Mouse (Mus musculus) forebrain, embryonic 14.5 days (tissue): Measurements from ENCODE around the gene Atg14. TPM values are rescaled to one million over a fixed set of nuclear protein-coding genes. Genes with fewer than 3 reads are reported as not detected.

Source experiments
- ATAC-seq: fragments of 200-750 bp; cut with Nextera tagmentation; 2 replicates; pipeline ENCODE4 v1.8.0; 2017; ENCODE audit warnings: mild to moderate bottlenecking, moderate library complexity
- DNase-seq: peaks from one replicate; pipeline ENCODE4 v3.0.0-alpha.2; 2015; ENCODE audit warnings: low spot score
- H3K27ac ChIP-seq: fragments of 300-500 bp; sonication (generic); 2 replicates; pipeline ENCODE4 v1.5.1; 2014; ENCODE audit warnings: low read depth, mild to moderate bottlenecking, control low read depth, low read length, moderate library complexity
- H3K27me3 ChIP-seq: fragments of 300-500 bp; sonication (generic); replicated peaks from 2 replicates; pipeline ENCODE4 v1.6.1; 2014; ENCODE audit warnings: low read length, control low read depth, mixed read lengths; ENCODE audit not compliant: control insufficient read depth, insufficient read depth
- H3K36me3 ChIP-seq: fragments of 300-500 bp; sonication (generic); 2 replicates; pipeline ENCODE4 v1.6.1; 2014; ENCODE audit warnings: low read length, control low read depth; ENCODE audit not compliant: control insufficient read depth, insufficient read depth
- H3K4me1 ChIP-seq: fragments of 300-500 bp; sonication (generic); 2 replicates; pipeline ENCODE4 v1.6.1; 2014; ENCODE audit warnings: antibody characterized with exemption, low read length, control low read depth; ENCODE audit not compliant: control insufficient read depth, insufficient read depth
- H3K4me2 ChIP-seq: fragments of 300-500 bp; sonication (generic); 2 replicates; pipeline ENCODE4 v1.6.1; 2014; ENCODE audit warnings: mild to moderate bottlenecking, control low read depth, low read length
- H3K4me3 ChIP-seq: fragments of 300-500 bp; sonication (generic); 2 replicates; pipeline ENCODE4 v1.5.1; 2014; ENCODE audit warnings: low read depth, low read length, control low read depth
- H3K9ac ChIP-seq: fragments of 300-500 bp; sonication (generic); 2 replicates; pipeline ENCODE4 v1.6.1; 2014; ENCODE audit warnings: mild to moderate bottlenecking, low read length, control low read depth, moderate library complexity
- H3K9me3 ChIP-seq: fragments of 300-500 bp; sonication (generic); replicated peaks from 2 replicates; pipeline ENCODE4 v1.6.1; 2016; ENCODE audit warnings: low read length, control low read depth, mixed read lengths; ENCODE audit not compliant: control insufficient read depth
- WGBS: fragments of 180-500 bp; shearing (Covaris S2); extraction: QIAGEN DNeasy Blood & Tissue Kit; methylation state at CpG from one replicate; pipeline ENCODE4 v1.1.7; 2014; 5-methylcytosine and 5-hydroxymethylcytosine counted together
- polyA plus RNA-seq: library from polyadenylated mRNA; unstranded; fragments of >200 nt; fragmentation: Nextera tagmentation; extraction: Ambion mirVana; gene quantifications from 2 replicates; pipeline ENCODE4 v1.2.1, GENCODE M21; 2014

Gene Atg14
- polyA plus RNA-seq, 1 experiment from 2014 or later = 17.7 TPM

GRCm38 (mm10) chr14:47522301-47522700, 48.1 kb downstream of the Atg14 start:
- Histone ChIP-seq H3K36me3 (no peaks in the 10 kb centered on the region), H3K9ac (no peak overlapping the region), H3K4me2 (no peak overlapping the region), H3K9me3 (no peaks in the 10 kb centered on the region), H3K27ac (no peak overlapping the region), H3K4me3 (no peak overlapping the region), H3K4me1 (no peaks in the 10 kb centered on the region), H3K27me3 (no peaks in the 10 kb centered on the region)
- DNase-seq (no peak), ATAC-seq (no peak)
- WGBS = 93% methylated on average over 7 of the region's 7 CpGs

DNA sequence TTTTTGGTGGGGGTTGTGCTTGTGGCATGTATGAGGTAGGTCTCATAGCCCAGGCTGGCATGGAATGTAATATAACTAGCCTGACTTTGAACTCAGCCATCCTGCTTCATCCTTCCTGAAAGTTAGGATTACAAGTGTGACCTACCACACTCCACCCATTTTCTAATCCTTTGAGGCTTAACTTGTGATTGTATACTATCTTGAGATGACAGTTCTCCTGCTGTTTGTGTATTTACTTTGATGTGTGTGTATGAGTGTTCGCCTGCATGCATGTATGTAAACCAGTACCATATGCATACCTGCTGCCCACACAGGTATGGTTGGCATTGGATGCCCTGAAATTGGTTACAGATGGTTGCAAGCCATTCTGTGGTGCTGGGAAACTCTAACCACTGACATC, 48.8 kb downstream of the Atg14 start:
- no peak for DNase-seq
- WGBS = 95% methylated on average over 1 of the region's 1 CpGs
- no peak overlapping the region for H3K27ac ChIP-seq
- no peak overlapping the region for H3K4me3 ChIP-seq
- no peaks in the 10 kb centered on the region for H3K9me3 ChIP-seq
- H3K27me3 ChIP-seq = no peaks in the 10 kb centered on the region
- H3K9ac ChIP-seq = no peak overlapping the region
- no peaks in the 10 kb centered on the region for H3K4me1 ChIP-seq
- no peaks in the 10 kb centered on the region for H3K36me3 ChIP-seq
- no peak overlapping the region for H3K4me2 ChIP-seq
- no peak for ATAC-seq

GRCm38 (mm10) chr14:47520751-47521449, 49.5 kb downstream of the Atg14 start:
- no peak overlapping the region for H3K27ac ChIP-seq
- ATAC-seq (no peak), DNase-seq (no peak)
- H3K27me3 ChIP-seq = no peaks in the 10 kb centered on the region
- 88% methylated on average over 13 of the region's 13 CpGs for WGBS
- H3K36me3 ChIP-seq = no peaks in the 10 kb centered on the region
- no peak overlapping the region for H3K9ac ChIP-seq
- H3K4me3 ChIP-seq = no peak overlapping the region
- H3K9me3 ChIP-seq = no peaks in the 10 kb centered on the region
- H3K4me1 ChIP-seq = no peaks in the 10 kb centered on the region
- no peak overlapping the region for H3K4me2 ChIP-seq

DNA sequence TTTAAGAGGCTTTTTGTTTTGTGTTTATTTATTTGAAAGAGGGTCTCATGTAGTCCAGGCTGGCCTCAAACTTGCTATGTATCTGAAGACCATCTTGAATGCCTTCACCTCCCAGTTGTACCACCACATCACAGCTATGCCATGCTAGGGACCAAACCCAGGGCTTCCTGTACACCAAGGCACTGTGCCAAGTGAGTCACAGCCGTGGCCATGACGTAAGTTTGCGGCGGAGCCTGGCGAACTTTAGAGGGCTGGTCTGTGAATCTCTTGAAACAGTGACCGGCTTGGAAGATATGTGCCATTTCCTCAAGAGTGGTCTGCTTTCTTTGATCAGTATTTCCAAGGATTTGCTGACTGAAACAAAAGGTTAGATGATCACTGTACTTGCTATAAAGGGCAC, 51.8 kb downstream of the Atg14 start:
- no peak overlapping the region for H3K27ac ChIP-seq
- no peaks in the 10 kb centered on the region for H3K4me1 ChIP-seq
- WGBS = 94% methylated on average over 6 of the region's 6 CpGs
- ATAC-seq = no peak
- H3K4me2 ChIP-seq = no peak overlapping the region
- no peaks in the 10 kb centered on the region for H3K36me3 ChIP-seq
- H3K9me3 ChIP-seq = no peaks in the 10 kb centered on the region
- H3K9ac ChIP-seq = no peak overlapping the region
- no peak for DNase-seq
- H3K27me3 ChIP-seq = no peaks in the 10 kb centered on the region
- H3K4me3 ChIP-seq = no peak overlapping the region

- no peaks in the 10 kb centered on the region for H3K4me1 ChIP-seq
- WGBS = 90% methylated on average over 6 of the region's 6 CpGs
- no peak overlapping the region for H3K27ac ChIP-seq
- no peaks in the 10 kb centered on the region for H3K9me3 ChIP-seq
- H3K4me3 ChIP-seq = no peak overlapping the region
- ATAC-seq (no peak), DNase-seq (no peak)
- H3K36me3 ChIP-seq = no peaks in the 10 kb centered on the region
- no peaks in the 10 kb centered on the region for H3K27me3 ChIP-seq
- no peak overlapping the region for H3K4me2 ChIP-seq
- H3K9ac ChIP-seq = no peak overlapping the region
Measured at GRCm38 (mm10) chr14:47516755-47517154, 53.7 kb downstream of the Atg14 start.

- Histone ChIP-seq H3K9me3 (no peaks in the 10 kb centered on the region), H3K4me2 (no peak overlapping the region), H3K9ac (no peak overlapping the region), H3K4me1 (no peaks in the 10 kb centered on the region), H3K27ac (no peak overlapping the region), H3K36me3 (no peaks in the 10 kb centered on the region), H3K4me3 (no peak overlapping the region), H3K27me3 (no peaks in the 10 kb centered on the region)
- DNase-seq (no peak), ATAC-seq (no peak)
- WGBS = 93% methylated on average over 8 of the region's 8 CpGs
Measured at GRCm38 (mm10) chr14:47515636-47516035, 54.8 kb downstream of the Atg14 start.

DNA sequence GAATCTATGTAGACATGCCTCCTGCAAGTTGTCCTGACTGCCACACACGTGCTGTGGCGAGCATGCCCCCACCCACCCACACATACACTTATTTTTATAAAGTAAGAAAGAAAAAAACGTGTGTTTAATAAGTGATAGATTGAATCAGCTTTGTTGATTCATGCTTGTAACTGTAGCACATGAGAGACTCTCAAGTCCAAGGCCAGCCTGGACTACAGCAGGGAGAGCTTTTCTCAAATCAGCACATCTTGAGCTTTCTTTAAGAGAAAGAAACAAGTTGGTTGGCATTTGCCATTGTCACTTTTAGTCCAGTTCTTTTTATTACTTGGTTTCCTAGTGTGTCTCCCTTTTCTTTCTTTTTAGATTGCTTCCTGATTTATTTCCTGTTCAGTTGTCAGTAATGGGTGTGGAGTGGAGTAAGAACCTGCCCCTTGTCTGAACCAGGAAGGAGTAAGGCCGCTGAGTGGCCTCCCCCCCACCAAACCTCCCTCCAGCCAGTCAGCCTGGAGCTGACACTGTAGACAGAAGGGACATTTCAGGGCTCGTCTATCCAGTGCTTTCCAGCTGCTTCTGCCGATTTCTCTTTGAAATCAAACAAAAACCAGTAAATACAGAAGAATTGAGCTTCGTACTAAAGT, 55.5 kb downstream of the Atg14 start:
- ATAC-seq (no peak), DNase-seq (no peak)
- no peaks in the 10 kb centered on the region for H3K9me3 ChIP-seq
- no peak overlapping the region for H3K27ac ChIP-seq
- H3K27me3 ChIP-seq = no peaks in the 10 kb centered on the region
- H3K4me1 ChIP-seq = no peaks in the 10 kb centered on the region
- H3K4me2 ChIP-seq = no peak overlapping the region
- 55% methylated on average over 7 of the region's 7 CpGs for WGBS
- H3K36me3 ChIP-seq = no peaks in the 10 kb centered on the region
- no peak overlapping the region for H3K9ac ChIP-seq
- H3K4me3 ChIP-seq = no peak overlapping the region

DNA sequence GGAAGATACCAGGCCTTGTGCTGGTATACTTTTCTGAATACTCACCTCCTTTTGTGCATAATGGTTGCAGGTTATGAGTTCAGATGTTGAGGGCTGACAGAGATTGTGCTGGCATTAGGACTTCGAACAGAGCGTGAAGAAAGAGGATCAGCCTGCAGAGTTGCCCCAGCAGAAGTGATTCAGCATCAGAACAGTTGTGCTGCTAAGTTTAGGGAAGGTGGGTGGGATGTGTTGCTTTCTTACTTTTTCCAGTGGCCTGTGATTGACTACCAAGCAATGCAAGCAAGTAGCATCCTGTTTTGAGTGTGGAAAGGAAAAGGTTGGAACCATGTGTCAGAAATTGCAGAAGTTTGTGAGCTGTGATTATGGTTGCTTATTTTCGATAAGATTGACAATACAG, 56.8 kb downstream of the Atg14 start:
- whole genome bisulfite sequencing = 94% methylated on average over 3 of the region's 3 CpGs
- Histone ChIP-seq H3K27me3 (no peaks in the 10 kb centered on the region), H3K4me2 (no peak overlapping the region), H3K9me3 (no peaks in the 10 kb centered on the region), H3K36me3 (no peaks in the 10 kb centered on the region), H3K4me3 (no peak overlapping the region), H3K4me1 (no peaks in the 10 kb centered on the region), H3K9ac (no peak overlapping the region), H3K27ac (no peak overlapping the region)
- ATAC-seq = no peak
- DNase-seq = no peak

GRCm38 (mm10) chr14:47510244-47510643, 60.2 kb downstream of the Atg14 start:
- no peak overlapping the region for H3K4me3 ChIP-seq
- DNase-seq (no peak), ATAC-seq (no peak)
- H3K27me3 ChIP-seq = no peaks in the 10 kb centered on the region
- H3K27ac ChIP-seq = no peak overlapping the region
- H3K4me1 ChIP-seq = no peaks in the 10 kb centered on the region
- no peak overlapping the region for H3K9ac ChIP-seq
- H3K36me3 ChIP-seq = no peaks in the 10 kb centered on the region
- 88% methylated on average over 4 of the region's 4 CpGs for WGBS
- H3K9me3 ChIP-seq = no peaks in the 10 kb centered on the region
- no peak overlapping the region for H3K4me2 ChIP-seq
